Mouse (Mus musculus): ENCODE measurements around the gene Lsm7. TPM values are rescaled to one million over a fixed set of nuclear protein-coding genes. Genes with fewer than 3 reads are reported as not detected.

The Lsm7 gene
- polyA plus RNA-seq, 1 experiment from 2014 or later, result 303 TPM

GRCm38 (mm10) chr10:80899591-80900317, 44.7 kb upstream of the Lsm7 start:
- peak overlapping the region; percentile 75 for H3K9ac ChIP-seq (ENCODE audit: low read depth, low read length)
- no peak overlapping the region for H3K27ac ChIP-seq (replicated peaks; ENCODE audit: low read depth, low read length)
- peak overlapping the region; percentile 73 for H3K4me3 ChIP-seq (ENCODE audit: low read depth, low read length)
- H3K4me1 ChIP-seq (ENCODE audit: control insufficient read depth, insufficient read depth, low read length), result peaks cover 10% of the 10 kb centered on the region
- H3K36me3 ChIP-seq (ENCODE audit: control insufficient read depth, insufficient read depth, low read length), result peaks cover 38% of the 10 kb centered on the region
- ATAC-seq (ENCODE audit: low read depth) (no peak), DNase-seq (ENCODE audit: low spot score) (no peak)
- no peaks in the 10 kb centered on the region for H3K9me3 ChIP-seq (ENCODE audit: control insufficient read depth, low read length)
- H3K4me2 ChIP-seq (ENCODE audit: low read depth, low read length), result peak overlapping the region; percentile 72
- no peaks in the 10 kb centered on the region for H3K27me3 ChIP-seq (replicated peaks; ENCODE audit: control insufficient read depth, insufficient read depth, low read length)
- 16% methylated on average over 23 of the region's 25 CpGs for WGBS

DNA sequence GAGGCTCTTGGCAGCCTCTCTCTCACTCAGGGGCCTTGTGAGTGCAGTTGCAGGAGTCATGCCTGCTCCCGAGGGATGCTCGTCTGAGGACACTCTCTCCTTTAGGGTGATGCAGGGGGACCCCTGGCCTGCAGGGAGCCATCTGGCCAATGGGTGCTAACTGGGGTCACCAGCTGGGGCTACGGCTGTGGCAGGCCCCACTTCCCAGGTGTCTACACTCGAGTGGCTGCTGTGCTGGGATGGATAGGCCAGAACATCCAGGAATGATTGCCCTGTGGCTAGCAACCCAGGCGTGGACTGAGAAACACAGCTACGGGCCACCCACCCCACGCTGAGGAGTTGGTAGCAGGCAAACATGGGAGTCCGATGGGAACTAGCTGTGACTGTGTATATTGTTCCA, 44.1 kb upstream of the Lsm7 start:
- Histone ChIP-seq H3K9ac (ENCODE audit: low read depth, low read length) (0 out of 2 replicates have a peak overlapping the region, but pooled peaks have one; percentile 14), H3K9me3 (ENCODE audit: control insufficient read depth, low read length) (no peaks in the 10 kb centered on the region), H3K4me3 (ENCODE audit: low read depth, low read length) (no peak overlapping the region), H3K27ac (replicated peaks; ENCODE audit: low read depth, low read length) (no peak overlapping the region), H3K4me1 (ENCODE audit: control insufficient read depth, insufficient read depth, low read length) (peaks cover 10% of the 10 kb centered on the region), H3K27me3 (replicated peaks; ENCODE audit: control insufficient read depth, insufficient read depth, low read length) (no peaks in the 10 kb centered on the region), H3K4me2 (ENCODE audit: low read depth, low read length) (peak overlapping the region; percentile 72), H3K36me3 (ENCODE audit: control insufficient read depth, insufficient read depth, low read length) (peaks cover 31% of the 10 kb centered on the region)
- WGBS, result 94% methylated on average over 8 of the region's 8 CpGs
- ATAC-seq (ENCODE audit: low read depth), result no peak
- no peak for DNase-seq (ENCODE audit: low spot score)

- peak overlapping the region; percentile 51; the same call in 1 of the 2 replicates for H3K9ac ChIP-seq (ENCODE audit: low read depth, low read length)
- 26% methylated on average over 33 of the region's 41 CpGs for WGBS
- peak; percentile 19 for DNase-seq (ENCODE audit: low spot score)
- no peak overlapping the region for H3K27ac ChIP-seq (replicated peaks; ENCODE audit: low read depth, low read length)
- no peaks in the 10 kb centered on the region for H3K27me3 ChIP-seq (replicated peaks; ENCODE audit: control insufficient read depth, insufficient read depth, low read length)
- peak overlapping the region; percentile 26 for H3K4me2 ChIP-seq (ENCODE audit: low read depth, low read length)
- peaks cover 10% of the 10 kb centered on the region for H3K4me1 ChIP-seq (ENCODE audit: control insufficient read depth, insufficient read depth, low read length)
- H3K36me3 ChIP-seq (ENCODE audit: control insufficient read depth, insufficient read depth, low read length), result peaks cover 21% of the 10 kb centered on the region; the same call in 1 of the 2 replicates
- no peaks in the 10 kb centered on the region for H3K9me3 ChIP-seq (ENCODE audit: control insufficient read depth, low read length)
- ATAC-seq (ENCODE audit: low read depth), result no peak
- 0 out of 2 replicates have a peak overlapping the region, but pooled peaks have one; percentile 11 for H3K4me3 ChIP-seq (ENCODE audit: low read depth, low read length)
Observed at GRCm38 (mm10) chr10:80897861-80898510, 43.0 kb upstream of the Lsm7 start.

GRCm38 (mm10) chr10:80896581-80897485, 41.8 kb upstream of the Lsm7 start:
- no peak overlapping the region for H3K4me3 ChIP-seq (ENCODE audit: low read depth, low read length)
- H3K9ac ChIP-seq (ENCODE audit: low read depth, low read length), result no peak overlapping the region
- no peak overlapping the region for H3K27ac ChIP-seq (replicated peaks; ENCODE audit: low read depth, low read length)
- no peak overlapping the region for H3K4me2 ChIP-seq (ENCODE audit: low read depth, low read length)
- peaks cover 10% of the 10 kb centered on the region for H3K4me1 ChIP-seq (ENCODE audit: control insufficient read depth, insufficient read depth, low read length)
- DNase-seq (ENCODE audit: low spot score) (no peak), ATAC-seq (ENCODE audit: low read depth) (no peak)
- H3K27me3 ChIP-seq (replicated peaks; ENCODE audit: control insufficient read depth, insufficient read depth, low read length), result no peaks in the 10 kb centered on the region
- H3K36me3 ChIP-seq (ENCODE audit: control insufficient read depth, insufficient read depth, low read length), result peaks cover 11% of the 10 kb centered on the region; the same call in 1 of the 2 replicates
- WGBS, result 76% methylated on average over 21 of the region's 24 CpGs
- H3K9me3 ChIP-seq (ENCODE audit: control insufficient read depth, low read length), result no peaks in the 10 kb centered on the region

DNA sequence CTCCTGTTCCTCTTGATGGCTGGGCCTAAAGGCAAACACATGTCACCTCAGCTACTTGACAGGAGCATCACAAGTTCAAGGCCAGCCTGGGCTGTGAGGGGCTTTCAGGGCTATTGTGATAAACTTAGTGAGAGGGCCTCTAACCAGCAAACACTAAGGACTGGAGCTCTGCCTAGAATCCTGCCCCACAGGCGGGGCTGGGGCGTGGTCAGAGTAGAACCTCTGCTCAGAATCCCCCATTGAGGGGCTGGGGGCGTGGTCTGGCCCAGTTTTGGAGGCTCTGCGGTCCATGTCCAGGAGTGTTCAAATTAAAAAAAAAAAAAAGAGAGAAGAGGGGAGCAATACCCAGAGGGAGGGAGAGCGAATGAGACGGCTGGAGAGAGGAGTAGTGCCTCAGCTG, 40.7 kb upstream of the Lsm7 start:
- Histone ChIP-seq H3K27ac (replicated peaks; ENCODE audit: low read depth, low read length) (no peak overlapping the region), H3K4me2 (ENCODE audit: low read depth, low read length) (no peak overlapping the region), H3K36me3 (ENCODE audit: control insufficient read depth, insufficient read depth, low read length) (peaks cover 11% of the 10 kb centered on the region; the same call in 1 of the 2 replicates), H3K9me3 (ENCODE audit: control insufficient read depth, low read length) (no peaks in the 10 kb centered on the region), H3K4me1 (ENCODE audit: control insufficient read depth, insufficient read depth, low read length) (peaks cover 10% of the 10 kb centered on the region), H3K4me3 (ENCODE audit: low read depth, low read length) (no peak overlapping the region), H3K9ac (ENCODE audit: low read depth, low read length) (no peak overlapping the region), H3K27me3 (replicated peaks; ENCODE audit: control insufficient read depth, insufficient read depth, low read length) (no peaks in the 10 kb centered on the region)
- 87% methylated on average over 6 of the region's 6 CpGs for WGBS
- ATAC-seq (ENCODE audit: low read depth) (no peak), DNase-seq (ENCODE audit: low spot score) (no peak)

DNA sequence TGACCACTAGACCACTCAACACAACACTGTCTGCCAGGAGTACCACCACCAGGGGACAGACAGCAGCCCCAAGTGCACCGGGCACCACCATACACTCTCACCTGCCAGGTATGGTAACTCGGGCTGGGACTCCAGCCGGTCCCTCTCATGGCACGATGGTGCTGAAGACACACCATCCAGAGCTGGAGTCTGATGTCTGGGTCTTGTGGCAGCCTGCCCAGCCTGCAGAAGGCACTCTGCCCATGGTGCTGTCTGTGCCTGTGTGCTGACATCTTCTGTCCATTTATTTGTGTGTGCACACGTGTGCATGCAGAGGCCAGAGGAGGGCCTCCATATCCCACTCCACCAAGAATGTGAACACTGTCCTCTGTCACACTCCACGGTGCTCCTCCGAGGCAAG, 40.1 kb upstream of the Lsm7 start:
- ATAC-seq (ENCODE audit: low read depth) (no peak), DNase-seq (ENCODE audit: low spot score) (no peak)
- no peak overlapping the region for H3K27ac ChIP-seq (replicated peaks; ENCODE audit: low read depth, low read length)
- H3K9ac ChIP-seq (ENCODE audit: low read depth, low read length), result no peak overlapping the region
- H3K4me2 ChIP-seq (ENCODE audit: low read depth, low read length), result no peak overlapping the region
- 83% methylated on average over 7 of the region's 7 CpGs for WGBS
- no peaks in the 10 kb centered on the region for H3K27me3 ChIP-seq (replicated peaks; ENCODE audit: control insufficient read depth, insufficient read depth, low read length)
- H3K4me1 ChIP-seq (ENCODE audit: control insufficient read depth, insufficient read depth, low read length), result peaks cover 10% of the 10 kb centered on the region
- no peak overlapping the region for H3K4me3 ChIP-seq (ENCODE audit: low read depth, low read length)
- peaks cover 11% of the 10 kb centered on the region; the same call in 1 of the 2 replicates for H3K36me3 ChIP-seq (ENCODE audit: control insufficient read depth, insufficient read depth, low read length)
- no peaks in the 10 kb centered on the region for H3K9me3 ChIP-seq (ENCODE audit: control insufficient read depth, low read length)

GRCm38 (mm10) chr10:80887181-80887580, 32.2 kb upstream of the Lsm7 start:
- ATAC-seq (ENCODE audit: low read depth) (no peak), DNase-seq (ENCODE audit: low spot score) (no peak)
- WGBS, result 76% methylated on average over 11 of the region's 11 CpGs

GRCm38 (mm10) chr10:80881301-80881700, 26.3 kb upstream of the Lsm7 start:
- H3K4me3 ChIP-seq (ENCODE audit: low read depth, low read length), result no peak overlapping the region
- no peak overlapping the region for H3K4me2 ChIP-seq (ENCODE audit: low read depth, low read length)
- H3K36me3 ChIP-seq (ENCODE audit: control insufficient read depth, insufficient read depth, low read length), result no peaks in the 10 kb centered on the region
- no peaks in the 10 kb centered on the region for H3K9me3 ChIP-seq (ENCODE audit: control insufficient read depth, low read length)
- 25% methylated on average over 10 of the region's 10 CpGs for WGBS
- ATAC-seq (ENCODE audit: low read depth) (0 out of 2 replicates have a peak, but pooled peaks have one; percentile 19), DNase-seq (ENCODE audit: low spot score) (peak; percentile 27)
- no peak overlapping the region for H3K27ac ChIP-seq (replicated peaks; ENCODE audit: low read depth, low read length)
- H3K4me1 ChIP-seq (ENCODE audit: control insufficient read depth, insufficient read depth, low read length), result no peaks in the 10 kb centered on the region
- H3K27me3 ChIP-seq (replicated peaks; ENCODE audit: control insufficient read depth, insufficient read depth, low read length), result no peaks in the 10 kb centered on the region
- no peak overlapping the region for H3K9ac ChIP-seq (ENCODE audit: low read depth, low read length)

More at GRCm38 (mm10) chr10:80887181-80887580, 32.2 kb upstream of the Lsm7 start:
- Histone ChIP-seq H3K4me3 (ENCODE audit: low read depth, low read length) (no peak overlapping the region), H3K9me3 (ENCODE audit: control insufficient read depth, low read length) (no peaks in the 10 kb centered on the region), H3K27ac (replicated peaks; ENCODE audit: low read depth, low read length) (no peak overlapping the region), H3K9ac (ENCODE audit: low read depth, low read length) (no peak overlapping the region), H3K27me3 (replicated peaks; ENCODE audit: control insufficient read depth, insufficient read depth, low read length) (0 out of 2 replicates have a peak, but pooled peaks cover 5% of the 10 kb centered on the region), H3K4me2 (ENCODE audit: low read depth, low read length) (no peak overlapping the region), H3K4me1 (ENCODE audit: control insufficient read depth, insufficient read depth, low read length) (no peaks in the 10 kb centered on the region), H3K36me3 (ENCODE audit: control insufficient read depth, insufficient read depth, low read length) (no peaks in the 10 kb centered on the region)

Measured in embryonic facial prominence, embryonic 14.5 days (tissue).